Mouse (Mus musculus): ENCODE data around the gene Ttc33.

DNA sequence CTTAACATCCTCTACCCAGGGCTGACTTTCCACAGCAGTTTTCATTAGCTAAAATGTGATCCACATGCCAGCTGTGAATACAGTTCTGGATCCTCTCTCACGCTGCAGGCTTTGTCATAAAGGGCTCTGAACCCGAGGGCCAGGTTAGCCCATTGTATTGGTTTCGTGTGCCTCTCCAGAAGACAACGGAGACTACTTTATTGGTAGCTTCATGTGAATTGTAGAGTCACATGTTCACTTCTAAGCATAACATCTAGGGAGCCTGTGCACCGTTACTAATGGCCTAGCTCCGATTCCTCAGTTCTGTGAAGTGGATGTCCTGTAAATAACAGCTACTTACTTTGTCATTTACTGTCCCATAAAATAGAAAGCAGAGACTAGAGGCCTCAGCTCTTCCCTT lies 55.0 kb downstream of the Ttc33 start:
- TF ChIP-seq CTCF (IDR thresholded peaks at IDR 0.05; ENCODE audit: low read depth, low read length) (no peak), GATA1 (IDR thresholded peaks at IDR 0.05; ENCODE audit: borderline replicate concordance, low read length) (no peak), TAL1 (conservative IDR thresholded peaks at IDR 0.05; ENCODE audit: low read depth, low read length) (no peak), POLR2AphosphoS5 (IDR thresholded peaks at IDR 0.05; ENCODE audit: insufficient replicate concordance, low read depth, low read length) (no peak), GATA2 (IDR thresholded peaks at IDR 0.05; ENCODE audit: borderline replicate concordance, low read depth, low read length) (no peak)
